Mouse (Mus musculus) kidney, embryonic 14.5 days (tissue): ENCODE measurements around the gene Gm8797. TPM values are rescaled to one million over a fixed set of nuclear protein-coding genes. Genes with fewer than 3 reads are reported as not detected.
"Not testable (repeated sequence)": the region's sequence is repeated elsewhere in the genome, so short reads cannot be mapped to it uniquely, and the experiment has no call there.

Source experiments
- ATAC-seq: fragments of 200-750 bp; cut with Nextera tagmentation; 2 replicates; pipeline ENCODE4 v1.8.0; 2017; ENCODE audit warnings: moderate number of reproducible peaks, mild to moderate bottlenecking, moderate TSS enrichment, moderate library complexity; ENCODE audit not compliant: low FRiP score, low TSS enrichment
- H3K27ac ChIP-seq: fragments of 300-500 bp; sonication (generic); 2 replicates; pipeline ENCODE4 v1.5.1; 2014; ENCODE audit warnings: low read depth, mild to moderate bottlenecking, low read length, moderate library complexity, mixed read lengths
- H3K27me3 ChIP-seq: fragments of 300-500 bp; sonication (generic); 2 replicates; pipeline ENCODE4 v1.6.1; 2014; ENCODE audit warnings: mild to moderate bottlenecking, low read length; ENCODE audit not compliant: control insufficient read depth, insufficient read depth
- H3K36me3 ChIP-seq: fragments of 300-500 bp; sonication (generic); 2 replicates; pipeline ENCODE4 v1.6.1; 2014; ENCODE audit warnings: low read length, mixed read lengths; ENCODE audit not compliant: control insufficient read depth, insufficient read depth
- H3K4me1 ChIP-seq: fragments of 300-500 bp; sonication (generic); 2 replicates; pipeline ENCODE4 v1.6.1; 2014; ENCODE audit warnings: low read length, mixed read lengths; ENCODE audit not compliant: control insufficient read depth, insufficient read depth
- H3K4me2 ChIP-seq: fragments of 300-500 bp; sonication (generic); replicated peaks from 2 replicates; pipeline ENCODE4 v1.6.1; 2014; ENCODE audit warnings: low read depth, mild to moderate bottlenecking, low read length
- H3K4me3 ChIP-seq: fragments of 300-500 bp; sonication (generic); 2 replicates; pipeline ENCODE4 v1.5.1; 2014; ENCODE audit warnings: mild to moderate bottlenecking, low read length
- H3K9ac ChIP-seq: fragments of 300-500 bp; sonication (generic); 2 replicates; pipeline ENCODE4 v1.6.1; 2014; ENCODE audit warnings: low read depth, mild to moderate bottlenecking, low read length, moderate library complexity
- H3K9me3 ChIP-seq: fragments of 300-500 bp; sonication (generic); 2 replicates; pipeline ENCODE4 v1.6.1; 2016; ENCODE audit warnings: low read length; ENCODE audit not compliant: control insufficient read depth
- WGBS: fragments of 180-500 bp; shearing (Covaris S2); extraction: QIAGEN DNeasy Blood & Tissue Kit; methylation state at CpG from one replicate; pipeline ENCODE4 v1.1.7; 2014; 5-methylcytosine and 5-hydroxymethylcytosine counted together
- polyA plus RNA-seq: library from polyadenylated mRNA; unstranded; fragments of >200 nt; fragmentation: Nextera tagmentation; extraction: Ambion mirVana; gene quantifications from 2 replicates; pipeline ENCODE4 v1.2.1, GENCODE M21; 2014

The Gm8797 gene
- 12.8 and 26.3 TPM in 2 replicates for polyA plus RNA-seq

GRCm38 (mm10) chr3:5750506-5750905 lies at the start of gene Gm8797:
Gm8797 (plus strand) TSS chr3:5750806.
- not testable (repeated sequence) for H3K36me3 ChIP-seq, H3K4me3 ChIP-seq, H3K4me2 ChIP-seq, H3K27me3 ChIP-seq, H3K27ac ChIP-seq, ATAC-seq, H3K4me1 ChIP-seq, H3K9ac ChIP-seq, H3K9me3 ChIP-seq
- 92% methylated on average over 9 of the region's 9 CpGs for WGBS

GRCm38 (mm10) chr3:5714481-5714880 lies 36.1 kb upstream of the Gm8797 start:
- no peaks in the 10 kb centered on the region for H3K4me1 ChIP-seq
- no peak overlapping the region for H3K9ac ChIP-seq
- no peak overlapping the region for H3K4me2 ChIP-seq
- no peak overlapping the region for H3K4me3 ChIP-seq
- no peaks in the 10 kb centered on the region for H3K9me3 ChIP-seq
- no peaks in the 10 kb centered on the region for H3K36me3 ChIP-seq
- no peak for ATAC-seq
- no peaks in the 10 kb centered on the region for H3K27me3 ChIP-seq
- no peak overlapping the region for H3K27ac ChIP-seq

GRCm38 (mm10) chr3:5732931-5733330 lies 17.7 kb upstream of the Gm8797 start:
- H3K9me3 ChIP-seq: no peaks in the 10 kb centered on the region
- ATAC-seq: no peak

GRCm38 (mm10) chr3:5754763-5755478 lies 4.3 kb downstream of the Gm8797 start:
- ATAC-seq: peak; percentile 90
- Histone ChIP-seq H3K27me3 (no peaks in the 10 kb centered on the region), H3K4me3 (no peak overlapping the region), H3K36me3 (no peaks in the 10 kb centered on the region), H3K9ac (no peak overlapping the region), H3K9me3 (no peaks in the 10 kb centered on the region), H3K27ac (no peak overlapping the region), H3K4me1 (no peaks in the 10 kb centered on the region), H3K4me2 (no peak overlapping the region)
- WGBS: 40% methylated on average over 3 of the region's 3 CpGs

More at GRCm38 (mm10) chr3:5732931-5733330, 17.7 kb upstream of the Gm8797 start:
- Histone ChIP-seq H3K36me3 (no peaks in the 10 kb centered on the region), H3K4me1 (no peaks in the 10 kb centered on the region), H3K27me3 (no peaks in the 10 kb centered on the region), H3K9ac (no peak overlapping the region), H3K4me3 (no peak overlapping the region), H3K27ac (no peak overlapping the region), H3K4me2 (no peak overlapping the region)

- Histone ChIP-seq H3K27me3 (no peaks in the 10 kb centered on the region), H3K4me3 (no peak overlapping the region), H3K9ac (no peak overlapping the region), H3K27ac (no peak overlapping the region), H3K9me3 (no peaks in the 10 kb centered on the region), H3K4me2 (no peak overlapping the region), H3K4me1 (no peaks in the 10 kb centered on the region), H3K36me3 (no peaks in the 10 kb centered on the region)
- ATAC-seq: no peak
- 83% methylated on average over 3 of the region's 3 CpGs for WGBS
These were observed 15.7 kb downstream of the Gm8797 start for GRCm38 (mm10) chr3:5766256-5766655.

- H3K4me2 ChIP-seq: no peak overlapping the region
- ATAC-seq: no peak
- 89% methylated on average over 2 of the region's 2 CpGs for whole genome bisulfite sequencing
These were observed 26.3 kb downstream of the Gm8797 start for GRCm38 (mm10) chr3:5776894-5777293.

More at GRCm38 (mm10) chr3:5776894-5777293, 26.3 kb downstream of the Gm8797 start:
- Histone ChIP-seq H3K27me3 (no peaks in the 10 kb centered on the region), H3K9me3 (no peaks in the 10 kb centered on the region), H3K4me3 (no peak overlapping the region), H3K4me1 (no peaks in the 10 kb centered on the region), H3K27ac (no peak overlapping the region), H3K36me3 (no peaks in the 10 kb centered on the region), H3K9ac (no peak overlapping the region)
